Mouse (Mus musculus): ENCODE data around the gene Cfd.

Gene Cfd

DNA sequence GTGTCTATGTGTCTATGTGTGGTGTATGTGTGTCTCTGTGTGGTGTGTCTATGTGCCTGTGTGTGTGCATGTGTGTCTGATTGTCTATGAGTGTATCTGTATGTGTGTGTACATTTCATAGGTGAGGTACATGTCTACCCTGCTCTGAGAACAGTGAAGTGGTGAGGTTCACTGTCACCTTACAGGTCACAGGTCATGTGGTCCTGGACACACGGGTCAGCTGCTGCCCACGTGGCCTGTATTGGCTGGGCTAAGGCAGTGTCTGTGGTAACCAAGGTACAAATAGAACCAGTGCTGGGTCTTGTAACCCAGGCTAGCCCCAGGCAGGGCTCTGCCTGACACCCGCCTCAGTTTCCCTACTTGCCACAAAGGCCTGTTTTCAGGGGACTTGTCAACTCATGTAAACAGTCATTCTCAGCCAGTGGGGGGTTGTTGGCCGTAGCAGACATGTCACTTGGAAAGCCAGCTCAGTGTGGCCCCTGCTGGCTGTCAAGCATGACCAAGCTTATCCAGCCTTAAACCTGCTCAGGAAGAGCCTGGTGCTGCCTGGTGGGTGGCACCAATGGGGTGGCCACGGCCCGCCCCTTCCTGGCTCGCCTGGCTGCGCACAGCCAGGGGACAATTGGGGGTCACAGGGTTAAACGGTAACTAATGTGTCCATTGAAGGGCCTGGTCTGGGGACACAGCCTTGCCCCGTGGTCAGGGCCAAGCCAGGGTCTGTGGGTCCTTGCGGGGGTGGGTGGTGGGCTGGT is 47.3 kb downstream of the Cfd start:
- ChIA-PET CTCF (interaction anchor here in 2 of 4 experiments (0.5 to 0.6 kb wide), 3 partner anchors 169 to 798 kb away, joined by 3 to 13 read pairs (median 6); no protein-coding TSS in a partner anchor), POLR2A (interaction anchor here in 3 of 4 experiments (0.5 to 1.9 kb wide), 7 partner anchors 20 to 157 kb away, joined by 3 to 4 read pairs (median 3); partner anchors contain the start of genes Med16 (in 1 of the 3), Ptbp1 (in 1 of the 3) and Wdr18 (in 1 of the 3))

GRCm38 (mm10) chr10:79940749-79941148 is 50.1 kb downstream of the Cfd start:
- ChIA-PET POLR2A (interaction anchor here in 1 of 4 experiments (0.7 kb wide), 1 partner anchor 253 kb away, joined by 3 read pairs; no protein-coding TSS in a partner anchor), CTCF (interaction anchor here in 1 of 4 experiments (0.6 kb wide), 1 partner anchor 666 kb away, joined by 3 read pairs; no protein-coding TSS in a partner anchor)

Data from embryonic stem cell, embryonic (primary cell).